Mouse (Mus musculus) kidney, embryonic 14.5 days (tissue): ENCODE data around the gene Ubr1. TPM values are rescaled to one million over a fixed set of nuclear protein-coding genes. Genes with fewer than 3 reads are reported as not detected.

Experiments used
- ATAC-seq: fragments of 200-750 bp; cut with Nextera tagmentation; 2 replicates; pipeline ENCODE4 v1.8.0; 2017; ENCODE audit warnings: moderate number of reproducible peaks, mild to moderate bottlenecking, moderate TSS enrichment, moderate library complexity; ENCODE audit not compliant: low FRiP score, low TSS enrichment
- H3K27ac ChIP-seq: fragments of 300-500 bp; sonication (generic); 2 replicates; pipeline ENCODE4 v1.5.1; 2014; ENCODE audit warnings: low read depth, mild to moderate bottlenecking, low read length, moderate library complexity, mixed read lengths
- H3K27me3 ChIP-seq: fragments of 300-500 bp; sonication (generic); 2 replicates; pipeline ENCODE4 v1.6.1; 2014; ENCODE audit warnings: mild to moderate bottlenecking, low read length; ENCODE audit not compliant: control insufficient read depth, insufficient read depth
- H3K36me3 ChIP-seq: fragments of 300-500 bp; sonication (generic); 2 replicates; pipeline ENCODE4 v1.6.1; 2014; ENCODE audit warnings: low read length, mixed read lengths; ENCODE audit not compliant: control insufficient read depth, insufficient read depth
- H3K4me1 ChIP-seq: fragments of 300-500 bp; sonication (generic); 2 replicates; pipeline ENCODE4 v1.6.1; 2014; ENCODE audit warnings: low read length, mixed read lengths; ENCODE audit not compliant: control insufficient read depth, insufficient read depth
- H3K4me2 ChIP-seq: fragments of 300-500 bp; sonication (generic); replicated peaks from 2 replicates; pipeline ENCODE4 v1.6.1; 2014; ENCODE audit warnings: low read depth, mild to moderate bottlenecking, low read length
- H3K4me3 ChIP-seq: fragments of 300-500 bp; sonication (generic); 2 replicates; pipeline ENCODE4 v1.5.1; 2014; ENCODE audit warnings: mild to moderate bottlenecking, low read length
- H3K9ac ChIP-seq: fragments of 300-500 bp; sonication (generic); 2 replicates; pipeline ENCODE4 v1.6.1; 2014; ENCODE audit warnings: low read depth, mild to moderate bottlenecking, low read length, moderate library complexity
- H3K9me3 ChIP-seq: fragments of 300-500 bp; sonication (generic); 2 replicates; pipeline ENCODE4 v1.6.1; 2016; ENCODE audit warnings: low read length; ENCODE audit not compliant: control insufficient read depth
- WGBS: fragments of 180-500 bp; shearing (Covaris S2); extraction: QIAGEN DNeasy Blood & Tissue Kit; methylation state at CpG from one replicate; pipeline ENCODE4 v1.1.7; 2014; 5-methylcytosine and 5-hydroxymethylcytosine counted together
- polyA plus RNA-seq: library from polyadenylated mRNA; unstranded; fragments of >200 nt; fragmentation: Nextera tagmentation; extraction: Ambion mirVana; gene quantifications from 2 replicates; pipeline ENCODE4 v1.2.1, GENCODE M21; 2014

The Ubr1 gene
- polyA plus RNA-seq, 1 experiment from 2014 or later = 30.5 TPM

DNA sequence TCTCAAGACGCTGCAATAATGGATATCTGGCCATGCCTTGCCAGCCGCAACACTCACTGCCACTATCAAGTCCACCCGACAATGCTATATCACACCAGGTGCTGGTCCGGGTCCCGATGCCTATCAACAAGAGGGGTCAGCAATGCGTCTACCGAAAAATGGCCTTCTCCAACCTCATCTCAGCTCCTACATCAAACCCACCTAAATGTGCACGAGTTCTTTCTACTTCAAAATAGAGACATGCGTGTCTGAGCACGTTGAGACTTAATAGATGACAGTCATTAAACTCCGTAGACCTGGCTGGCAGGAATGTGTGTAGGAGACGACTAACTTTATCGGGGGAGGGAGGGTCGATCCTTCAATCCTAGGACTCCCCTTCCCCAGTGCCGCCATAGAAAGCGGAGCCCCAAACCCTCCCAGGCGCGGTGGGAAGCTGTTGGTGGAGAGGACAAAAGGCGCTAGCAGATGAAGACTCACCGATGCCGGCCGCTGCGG, 423 bp downstream of the Ubr1 start:
- no peaks in the 10 kb centered on the region for H3K27me3 ChIP-seq

DNA sequence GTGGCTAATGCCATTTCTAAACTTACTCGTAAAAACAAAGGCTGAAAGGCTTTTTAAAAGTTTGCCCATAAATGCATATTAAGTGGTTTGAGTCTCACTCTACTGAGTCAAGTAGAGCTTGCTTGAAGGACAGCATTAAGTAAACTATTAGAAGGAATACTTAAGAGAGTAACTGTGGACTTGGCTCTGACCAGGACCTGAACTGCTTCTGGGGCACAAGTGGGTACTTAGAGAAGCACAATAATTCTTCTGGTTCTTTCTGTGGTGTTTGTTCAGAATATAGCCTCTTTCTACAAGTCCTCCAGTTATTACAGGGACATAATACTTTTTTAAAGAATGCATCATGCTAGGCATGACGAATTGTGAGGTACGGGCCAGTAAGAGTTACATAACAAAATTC, 5.0 kb downstream of the Ubr1 start:
- no peak overlapping the region for H3K4me3 ChIP-seq
- peaks cover 13% of the 10 kb centered on the region; the same call in 1 of the 2 replicates for H3K36me3 ChIP-seq
- no peak overlapping the region for H3K9ac ChIP-seq
- no peaks in the 10 kb centered on the region for H3K27me3 ChIP-seq
- no peak overlapping the region for H3K4me2 ChIP-seq
- 89% methylated on average over 3 of the region's 3 CpGs for WGBS
- no peak overlapping the region for H3K27ac ChIP-seq
- H3K4me1 ChIP-seq = peaks cover 8% of the 10 kb centered on the region; the same call in 1 of the 2 replicates
- no peak for ATAC-seq
- H3K9me3 ChIP-seq = no peaks in the 10 kb centered on the region

More for the DNA sequence above, 423 bp downstream of the Ubr1 start:
- peak; percentile 13; the same call in 1 of the 2 replicates for ATAC-seq
- H3K27ac ChIP-seq = peak overlapping the region; percentile 74; the same call in 1 of the 2 replicates
- H3K4me1 ChIP-seq = peaks cover 8% of the 10 kb centered on the region; the same call in 1 of the 2 replicates
- H3K36me3 ChIP-seq = no peaks in the 10 kb centered on the region; the same call in 1 of the 2 replicates
- peak overlapping the region; percentile 92 for H3K9ac ChIP-seq
- under 1% methylated on average over 23 of the region's 23 CpGs for WGBS
- H3K4me3 ChIP-seq = peak overlapping the region; percentile 88
- no peaks in the 10 kb centered on the region for H3K9me3 ChIP-seq
- H3K4me2 ChIP-seq = peak overlapping the region; percentile 65

- Histone ChIP-seq H3K4me2 (no peak overlapping the region), H3K36me3 (peaks cover 24% of the 10 kb centered on the region; the same call in 1 of the 2 replicates), H3K27me3 (no peaks in the 10 kb centered on the region), H3K4me3 (no peak overlapping the region), H3K9me3 (no peaks in the 10 kb centered on the region), H3K9ac (no peak overlapping the region), H3K4me1 (no peaks in the 10 kb centered on the region), H3K27ac (no peak overlapping the region)
- WGBS = 93% methylated on average over 7 of the region's 7 CpGs
- no peak for ATAC-seq
These were observed 7.4 kb downstream of the Ubr1 start for GRCm38 (mm10) chr2:120963110-120963509.

- Histone ChIP-seq H3K4me1 (no peaks in the 10 kb centered on the region), H3K9me3 (no peaks in the 10 kb centered on the region), H3K27ac (no peak overlapping the region), H3K4me2 (no peak overlapping the region), H3K4me3 (no peak overlapping the region), H3K9ac (no peak overlapping the region), H3K36me3 (peaks cover 24% of the 10 kb centered on the region; the same call in 1 of the 2 replicates), H3K27me3 (no peaks in the 10 kb centered on the region)
- ATAC-seq = no peak
- 98% methylated on average over 1 of the region's 1 CpGs for WGBS
These were observed 10.3 kb downstream of the Ubr1 start for GRCm38 (mm10) chr2:120960261-120960660.

GRCm38 (mm10) chr2:120959827-120960226, 10.7 kb downstream of the Ubr1 start:
- WGBS = 95% methylated on average over 5 of the region's 5 CpGs
- Histone ChIP-seq H3K27me3 (no peaks in the 10 kb centered on the region), H3K4me3 (no peak overlapping the region), H3K36me3 (peaks cover 24% of the 10 kb centered on the region; the same call in 1 of the 2 replicates), H3K9ac (no peak overlapping the region), H3K27ac (no peak overlapping the region), H3K9me3 (no peaks in the 10 kb centered on the region), H3K4me1 (no peaks in the 10 kb centered on the region), H3K4me2 (no peak overlapping the region)
- no peak for ATAC-seq

DNA sequence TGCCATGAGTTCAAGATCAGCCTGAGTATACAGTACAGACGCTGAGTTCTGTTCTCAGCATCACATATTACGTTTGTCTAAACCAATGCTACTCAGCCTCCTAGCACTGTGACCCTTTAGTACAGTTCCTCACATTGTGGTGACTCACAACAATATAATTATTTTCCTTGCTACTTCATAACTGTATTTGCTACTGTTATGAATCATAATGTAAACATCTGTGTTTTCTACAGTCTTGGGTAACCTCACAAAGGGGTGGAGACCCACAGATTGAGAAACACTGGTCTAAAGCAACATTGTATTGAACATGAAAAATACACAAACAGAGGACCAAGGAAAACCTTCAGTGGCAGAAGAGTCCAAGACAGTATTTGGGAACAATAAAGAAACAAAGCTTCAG, 11.2 kb downstream of the Ubr1 start:
- 93% methylated on average over 2 of the region's 2 CpGs for WGBS
- Histone ChIP-seq H3K4me1 (no peaks in the 10 kb centered on the region), H3K36me3 (peaks cover 29% of the 10 kb centered on the region; the same call in 1 of the 2 replicates), H3K4me2 (no peak overlapping the region), H3K9ac (no peak overlapping the region), H3K27me3 (no peaks in the 10 kb centered on the region), H3K27ac (no peak overlapping the region), H3K4me3 (no peak overlapping the region), H3K9me3 (no peaks in the 10 kb centered on the region)
- ATAC-seq = no peak

DNA sequence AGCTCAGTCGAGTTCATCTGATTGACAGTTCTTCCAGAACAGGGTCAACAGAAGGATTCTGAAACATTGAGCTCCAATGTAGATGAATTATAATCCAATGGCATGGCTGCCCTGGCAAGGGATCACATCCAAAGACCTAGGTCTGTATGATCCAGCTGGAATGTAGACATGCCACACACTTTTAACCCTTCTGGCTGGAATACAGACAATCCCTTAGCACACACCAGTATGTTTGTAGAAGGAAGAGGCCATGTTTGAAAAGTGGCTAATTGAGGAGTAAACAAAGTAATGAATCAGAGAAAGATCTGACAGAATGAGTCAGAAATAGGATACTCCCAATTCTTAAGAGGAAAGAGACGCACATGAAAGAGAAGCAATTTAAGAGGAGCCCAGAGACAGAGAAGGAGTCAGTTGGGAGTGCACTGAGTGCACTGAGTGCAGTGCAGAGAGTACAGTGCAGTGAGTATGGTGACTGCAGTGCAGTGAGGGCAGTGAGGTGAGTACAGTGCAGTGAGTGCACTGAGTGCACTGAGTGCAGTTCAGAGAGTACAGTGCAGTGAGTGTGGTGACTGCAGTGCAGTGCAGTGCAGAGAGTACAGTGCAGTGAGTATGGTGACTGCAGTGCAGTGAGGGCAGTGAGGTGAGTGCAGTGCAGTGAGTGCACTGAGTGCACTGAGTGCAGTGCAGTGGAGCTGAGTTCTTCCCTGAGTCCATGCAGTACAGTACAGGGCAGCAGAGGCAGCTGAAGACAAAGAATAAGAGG, 18.2 kb downstream of the Ubr1 start:
- H3K9me3 ChIP-seq = no peaks in the 10 kb centered on the region
- WGBS = 67% methylated on average over 2 of the region's 2 CpGs
- no peak for ATAC-seq
- no peak overlapping the region for H3K27ac ChIP-seq
- H3K4me2 ChIP-seq = no peak overlapping the region
- H3K4me1 ChIP-seq = no peaks in the 10 kb centered on the region
- H3K9ac ChIP-seq = no peak overlapping the region
- H3K4me3 ChIP-seq = no peak overlapping the region
- no peaks in the 10 kb centered on the region for H3K27me3 ChIP-seq
- H3K36me3 ChIP-seq = peaks cover 42% of the 10 kb centered on the region

GRCm38 (mm10) chr2:120951208-120951607, 19.3 kb downstream of the Ubr1 start:
- H3K27ac ChIP-seq = no peak overlapping the region
- 89% methylated on average over 5 of the region's 5 CpGs for WGBS
- peaks cover 52% of the 10 kb centered on the region for H3K36me3 ChIP-seq
- no peak overlapping the region for H3K9ac ChIP-seq
- H3K4me1 ChIP-seq = no peaks in the 10 kb centered on the region
- no peak overlapping the region for H3K4me3 ChIP-seq
- no peaks in the 10 kb centered on the region for H3K27me3 ChIP-seq
- no peak for ATAC-seq
- H3K4me2 ChIP-seq = no peak overlapping the region
- no peaks in the 10 kb centered on the region for H3K9me3 ChIP-seq

GRCm38 (mm10) chr2:120933038-120933437, 37.5 kb downstream of the Ubr1 start:
- peaks cover 58% of the 10 kb centered on the region for H3K36me3 ChIP-seq
- H3K4me3 ChIP-seq = no peak overlapping the region
- no peak overlapping the region for H3K9ac ChIP-seq
- H3K4me2 ChIP-seq = no peak overlapping the region
- 97% methylated on average over 3 of the region's 3 CpGs for WGBS
- no peak for ATAC-seq
- no peaks in the 10 kb centered on the region for H3K27me3 ChIP-seq
- H3K9me3 ChIP-seq = no peaks in the 10 kb centered on the region
- H3K27ac ChIP-seq = no peak overlapping the region
- no peaks in the 10 kb centered on the region for H3K4me1 ChIP-seq
